Mouse (Mus musculus) G1E (cell line): ENCODE measurements at regions not wholly inside any gene's neighbourhood (a gene's known extent, or its start where the extent isn't known, plus 50 kb on each side); places are given as distances from the start of the nearest gene placed in this dataset.

Experiments
- CTCF ChIP-seq: IDR thresholded peaks from 2 replicates; pipeline ENCODE4 v1.5.1; 2012; ENCODE audit warnings: low read depth, low read length, inconsistent platforms, mixed read lengths
- GATA2 ChIP-seq: IDR thresholded peaks from 2 replicates; pipeline ENCODE4 v1.6.1; 2012; ENCODE audit warnings: low read depth, low read length, inconsistent platforms, borderline replicate concordance
- TAL1 ChIP-seq: conservative IDR thresholded peaks from 2 replicates; pipeline ENCODE4 v1.6.1; 2012; ENCODE audit warnings: low read depth, low read length, inconsistent platforms, mixed read lengths

DNA sequence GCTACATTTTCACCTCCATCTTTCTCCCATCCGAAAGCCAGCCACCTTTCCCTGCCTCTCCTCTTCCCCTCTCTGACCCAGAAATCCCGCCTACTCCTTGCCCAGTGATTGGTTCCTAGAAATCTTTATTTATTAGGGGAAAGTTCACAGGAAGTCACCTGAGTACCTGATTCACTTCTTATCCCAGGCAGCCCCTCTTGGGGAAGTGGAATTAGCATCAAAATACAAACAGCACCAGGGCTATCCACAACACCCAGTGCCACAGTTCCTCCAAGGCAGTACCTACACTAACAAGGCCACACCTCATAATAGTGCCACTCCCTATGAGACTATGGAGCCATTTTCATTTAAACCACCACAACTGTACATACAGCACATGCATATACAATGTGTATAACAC is 180.3 kb upstream of the Sox2 start:
- TF ChIP-seq GATA2 (no peak), CTCF (no peak), TAL1 (no peak)
